Mouse (Mus musculus) forebrain, embryonic 13.5 days (tissue): ENCODE results near the gene Gal3st4. TPM values are rescaled to one million over a fixed set of nuclear protein-coding genes. Genes with fewer than 3 reads are reported as not detected.
A peak's percentile ranks its signal among the peaks of the same experiment; 100 is the strongest.

Source experiments
- ATAC-seq: fragments of 200-750 bp; cut with Nextera tagmentation; 2 replicates; pipeline ENCODE4 v1.8.0; 2017
- H3K27ac ChIP-seq: fragments of 300-500 bp; sonication (generic); 2 replicates; pipeline ENCODE4 v1.5.1; 2015; ENCODE audit warnings: inconsistent platforms, mild to moderate bottlenecking, moderate library complexity
- H3K27me3 ChIP-seq: fragments of 300-500 bp; sonication (generic); 2 replicates; pipeline ENCODE4 v1.6.1; 2015; ENCODE audit warnings: mild to moderate bottlenecking, inconsistent platforms
- H3K36me3 ChIP-seq: fragments of 300-500 bp; sonication (generic); 2 replicates; pipeline ENCODE4 v1.6.1; 2015; ENCODE audit warnings: mild to moderate bottlenecking, inconsistent platforms; ENCODE audit not compliant: poor library complexity, severe bottlenecking
- H3K4me1 ChIP-seq: fragments of 300-500 bp; sonication (generic); 2 replicates; pipeline ENCODE4 v1.6.1; 2015; ENCODE audit warnings: inconsistent platforms
- H3K4me2 ChIP-seq: fragments of 300-500 bp; sonication (generic); 2 replicates; pipeline ENCODE4 v1.6.1; 2015; ENCODE audit warnings: inconsistent platforms, mild to moderate bottlenecking, moderate library complexity
- H3K4me3 ChIP-seq: fragments of 300-500 bp; sonication (generic); 2 replicates; pipeline ENCODE4 v1.5.1; 2015; ENCODE audit warnings: mild to moderate bottlenecking, inconsistent platforms
- H3K9ac ChIP-seq: fragments of 300-500 bp; sonication (generic); 2 replicates; pipeline ENCODE4 v1.6.1; 2015; ENCODE audit warnings: mild to moderate bottlenecking, inconsistent platforms
- H3K9me3 ChIP-seq: fragments of 300-500 bp; sonication (generic); replicated peaks from 2 replicates; pipeline ENCODE4 v1.6.1; 2016; ENCODE audit warnings: inconsistent platforms
- WGBS: fragments of 180-500 bp; shearing (Covaris S2); methylation state at CpG from one replicate; pipeline ENCODE4 v1.1.7; 2015; 5-methylcytosine and 5-hydroxymethylcytosine counted together
- polyA plus RNA-seq: library from polyadenylated mRNA; unstranded; fragments of >200 nt; fragmentation: Nextera tagmentation; extraction: Ambion mirVana; gene quantifications from 2 replicates; pipeline ENCODE4 v1.2.1, GENCODE M21; 2015

Gene Gal3st4
- 1.6 and 2.8 TPM in 2 replicates for polyA plus RNA-seq

GRCm38 (mm10) chr5:138272409-138272923 lies at the start of gene Gal3st4:
Gene Gal3st4 (minus strand): TSS chr5:138272840.
- peak within 1 kb of the TSS; percentile 46 for H3K4me2 ChIP-seq
- H3K9me3 ChIP-seq: no peaks in the 10 kb centered on the region
- WGBS: 2% methylated on average over 12 of the region's 12 CpGs
- peak within 1 kb of the TSS; percentile 12; the same call in 1 of the 2 replicates for H3K4me3 ChIP-seq
- no peak for ATAC-seq
- H3K9ac ChIP-seq: peak within 1 kb of the TSS; percentile 50
- peaks cover 33% of the 10 kb centered on the region for H3K36me3 ChIP-seq
- H3K27me3 ChIP-seq: peaks cover 11% of the 10 kb centered on the region; the same call in 1 of the 2 replicates
- H3K4me1 ChIP-seq: peaks cover 47% of the 10 kb centered on the region
- no peak within 1 kb of the TSS for H3K27ac ChIP-seq

GRCm38 (mm10) chr5:138312795-138313194 lies 40.2 kb upstream of the Gal3st4 start:
- H3K9ac ChIP-seq: no peak overlapping the region
- 89% methylated on average over 3 of the region's 3 CpGs for WGBS
- ATAC-seq: no peak

GRCm38 (mm10) chr5:138299613-138300012 lies 27.0 kb upstream of the Gal3st4 start:
- H3K9me3 ChIP-seq: no peaks in the 10 kb centered on the region
- no peak for ATAC-seq
- no peaks in the 10 kb centered on the region for H3K4me1 ChIP-seq
- WGBS: 89% methylated on average over 2 of the region's 2 CpGs
- no peak overlapping the region for H3K4me2 ChIP-seq
- no peaks in the 10 kb centered on the region for H3K36me3 ChIP-seq
- H3K9ac ChIP-seq: no peak overlapping the region
- no peak overlapping the region for H3K4me3 ChIP-seq
- H3K27ac ChIP-seq: no peak overlapping the region
- no peaks in the 10 kb centered on the region for H3K27me3 ChIP-seq

More at GRCm38 (mm10) chr5:138312795-138313194, 40.2 kb upstream of the Gal3st4 start:
- no peak overlapping the region for H3K4me2 ChIP-seq
- H3K4me1 ChIP-seq: no peaks in the 10 kb centered on the region
- no peaks in the 10 kb centered on the region for H3K9me3 ChIP-seq
- no peak overlapping the region for H3K4me3 ChIP-seq
- H3K36me3 ChIP-seq: no peaks in the 10 kb centered on the region
- no peak overlapping the region for H3K27ac ChIP-seq
- H3K27me3 ChIP-seq: no peaks in the 10 kb centered on the region

GRCm38 (mm10) chr5:138294158-138294557 lies 21.5 kb upstream of the Gal3st4 start:
- H3K27me3 ChIP-seq: no peaks in the 10 kb centered on the region
- H3K36me3 ChIP-seq: no peaks in the 10 kb centered on the region
- ATAC-seq: no peak
- H3K27ac ChIP-seq: no peak overlapping the region
- H3K4me1 ChIP-seq: no peaks in the 10 kb centered on the region
- no peak overlapping the region for H3K9ac ChIP-seq
- no peak overlapping the region for H3K4me2 ChIP-seq
- H3K9me3 ChIP-seq: no peaks in the 10 kb centered on the region
- no peak overlapping the region for H3K4me3 ChIP-seq

GRCm38 (mm10) chr5:138291638-138292037 lies 19.0 kb upstream of the Gal3st4 start:
- Histone ChIP-seq H3K36me3 (no peaks in the 10 kb centered on the region), H3K4me2 (no peak overlapping the region), H3K9ac (no peak overlapping the region), H3K27me3 (no peaks in the 10 kb centered on the region), H3K4me3 (no peak overlapping the region), H3K4me1 (no peaks in the 10 kb centered on the region), H3K9me3 (no peaks in the 10 kb centered on the region), H3K27ac (no peak overlapping the region)
- WGBS: 86% methylated on average over 1 of the region's 1 CpGs
- no peak for ATAC-seq

- no peak overlapping the region for H3K4me2 ChIP-seq
- no peak overlapping the region for H3K9ac ChIP-seq
- H3K27me3 ChIP-seq: no peaks in the 10 kb centered on the region
- H3K4me1 ChIP-seq: no peaks in the 10 kb centered on the region
- 71% methylated on average over 3 of the region's 3 CpGs for WGBS
- no peaks in the 10 kb centered on the region for H3K9me3 ChIP-seq
- ATAC-seq: no peak
- no peak overlapping the region for H3K27ac ChIP-seq
- H3K36me3 ChIP-seq: no peaks in the 10 kb centered on the region
- no peak overlapping the region for H3K4me3 ChIP-seq
These were observed 15.2 kb upstream of the Gal3st4 start for GRCm38 (mm10) chr5:138287861-138288260.

- no peaks in the 10 kb centered on the region for H3K36me3 ChIP-seq
- no peak overlapping the region for H3K27ac ChIP-seq
- no peak overlapping the region for H3K4me3 ChIP-seq
- H3K27me3 ChIP-seq: no peaks in the 10 kb centered on the region
- 65% methylated on average over 1 of the region's 1 CpGs for WGBS
- peaks cover 8% of the 10 kb centered on the region; the same call in 1 of the 2 replicates for H3K9me3 ChIP-seq
- no peak overlapping the region for H3K9ac ChIP-seq
- H3K4me2 ChIP-seq: no peak overlapping the region
- ATAC-seq: no peak
- peaks cover 7% of the 10 kb centered on the region for H3K4me1 ChIP-seq
These were observed 10.9 kb upstream of the Gal3st4 start for GRCm38 (mm10) chr5:138283540-138283939.

- Histone ChIP-seq H3K9ac (no peak overlapping the region), H3K4me2 (no peak overlapping the region), H3K27ac (no peak overlapping the region), H3K36me3 (peaks cover 13% of the 10 kb centered on the region), H3K9me3 (peaks cover 8% of the 10 kb centered on the region; the same call in 1 of the 2 replicates), H3K27me3 (no peaks in the 10 kb centered on the region), H3K4me3 (no peak overlapping the region), H3K4me1 (peaks cover 24% of the 10 kb centered on the region)
- ATAC-seq: no peak
- WGBS: 84% methylated on average over 2 of the region's 2 CpGs
These were observed 9.2 kb upstream of the Gal3st4 start for GRCm38 (mm10) chr5:138281798-138282197.

GRCm38 (mm10) chr5:138280829-138281228 lies 8.2 kb upstream of the Gal3st4 start:
- Histone ChIP-seq H3K9me3 (peaks cover 8% of the 10 kb centered on the region; the same call in 1 of the 2 replicates), H3K4me3 (no peak overlapping the region), H3K9ac (no peak overlapping the region), H3K27ac (no peak overlapping the region), H3K4me2 (no peak overlapping the region), H3K4me1 (peaks cover 34% of the 10 kb centered on the region), H3K36me3 (peaks cover 23% of the 10 kb centered on the region), H3K27me3 (no peaks in the 10 kb centered on the region)
- no peak for ATAC-seq
- WGBS: 91% methylated on average over 15 of the region's 15 CpGs

- peaks cover 8% of the 10 kb centered on the region; the same call in 1 of the 2 replicates for H3K9me3 ChIP-seq
- H3K9ac ChIP-seq: no peak overlapping the region
- H3K27me3 ChIP-seq: no peaks in the 10 kb centered on the region
- peak overlapping the region; percentile 82 for H3K4me2 ChIP-seq
- 26% methylated on average over 26 of the region's 26 CpGs for WGBS
- H3K4me3 ChIP-seq: peak overlapping the region; percentile 81
- ATAC-seq: no peak
- peaks cover 38% of the 10 kb centered on the region for H3K4me1 ChIP-seq
- H3K36me3 ChIP-seq: peaks cover 27% of the 10 kb centered on the region
- no peak overlapping the region for H3K27ac ChIP-seq
These were observed 7.8 kb upstream of the Gal3st4 start for GRCm38 (mm10) chr5:138280425-138280768.

- peak; percentile 99 for ATAC-seq
- H3K9me3 ChIP-seq: peaks cover 8% of the 10 kb centered on the region; the same call in 1 of the 2 replicates
- H3K36me3 ChIP-seq: peaks cover 33% of the 10 kb centered on the region
- no peaks in the 10 kb centered on the region for H3K27me3 ChIP-seq
- WGBS: under 1% methylated on average over 56 of the region's 56 CpGs
- peak within 1 kb of the TSS; percentile 82 for H3K4me2 ChIP-seq
- H3K4me3 ChIP-seq: peak within 1 kb of the TSS; percentile 81
- H3K9ac ChIP-seq: peak within 1 kb of the TSS; percentile 94
- H3K4me1 ChIP-seq: peaks cover 44% of the 10 kb centered on the region
- H3K27ac ChIP-seq: peak within 1 kb of the TSS; percentile 81
These were observed 7.2 kb upstream of the Gal3st4 start, which contains the start of the genes Gm43720, Gpc2 and Stag3 for GRCm38 (mm10) chr5:138279585-138280424. Gene Gm43720 (minus strand): TSS chr5:138279958. Gene Gpc2 (minus strand): TSS chr5:138280005. Gene Stag3 (plus strand): TSS chr5:138280240.

GRCm38 (mm10) chr5:138277994-138278393 lies 5.4 kb upstream of the Gal3st4 start:
- H3K9me3 ChIP-seq: peaks cover 8% of the 10 kb centered on the region; the same call in 1 of the 2 replicates
- ATAC-seq: no peak
- H3K27me3 ChIP-seq: no peaks in the 10 kb centered on the region
- H3K9ac ChIP-seq: peak overlapping the region; percentile 94
- H3K27ac ChIP-seq: no peak overlapping the region
- H3K4me1 ChIP-seq: peaks cover 52% of the 10 kb centered on the region
- peaks cover 40% of the 10 kb centered on the region for H3K36me3 ChIP-seq
- peak overlapping the region; percentile 81 for H3K4me3 ChIP-seq
- H3K4me2 ChIP-seq: peak overlapping the region; percentile 82
- 88% methylated on average over 7 of the region's 7 CpGs for WGBS
